Mouse (Mus musculus) kidney, postnatal 10 days (tissue): ENCODE measurements around the gene Prl2a1.
"Not testable (repeated sequence)": the region's sequence is repeated elsewhere in the genome, so short reads cannot be mapped to it uniquely, and the experiment has no call there.

ENCODE experiments used
- DNase-seq: peaks from one replicate; pipeline ENCODE4 v3.0.0; 2021; ENCODE audit warnings: mixed read lengths

The Prl2a1 gene

GRCm38 (mm10) chr13:27801354-27801753 is at the start of gene Prl2a1:
Prl2a1 (plus strand) TSS chr13:27801654.
- no peak for DNase-seq

- DNase-seq = not testable (repeated sequence)
Measured at GRCm38 (mm10) chr13:27780704-27781103, 20.8 kb upstream of the Prl2a1 start, which contains the start of gene Prl7c1. Prl7c1 (minus strand) TSS chr13:27780804.

- DNase-seq = no peak
Measured at GRCm38 (mm10) chr13:27799303-27799702, 2.2 kb upstream of the Prl2a1 start.

GRCm38 (mm10) chr13:27802765-27803164 is 1.3 kb downstream of the Prl2a1 start:
- DNase-seq = no peak

GRCm38 (mm10) chr13:27849042-27849441 is 47.6 kb downstream of the Prl2a1 start, which contains the start of gene Prl2c1:
Prl2c1 (plus strand) TSS chr13:27849342.
- DNase-seq = no peak
